Comparison of ENCODE assay signal across 11 mouse cellular contexts in the genomic region with DNA sequence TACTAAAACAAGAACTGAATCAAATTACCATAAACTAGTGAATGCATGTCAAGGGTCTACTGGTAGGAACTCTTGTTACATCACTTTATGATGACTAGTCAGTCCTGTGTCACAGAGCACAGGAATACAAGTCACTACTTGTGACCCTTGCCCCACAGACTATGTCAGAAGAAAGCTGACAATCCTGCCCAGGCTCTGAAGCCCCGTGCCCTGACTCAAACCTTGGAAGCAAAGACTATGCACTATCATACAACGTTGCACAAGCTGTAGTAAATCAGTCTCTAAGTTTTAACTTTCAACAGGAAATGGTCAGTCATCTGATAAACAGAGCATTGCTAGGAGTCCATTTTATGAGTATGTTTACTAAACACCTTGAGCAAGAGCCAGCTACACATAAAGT. TPM values are rescaled to one million over a fixed set of nuclear protein-coding genes. Genes with fewer than 3 reads are reported as not detected.
"Had no signal": no experiment of that assay in that cellular context is flagged by ENCODE, and none has a peak within 500 bp of the region (broad histone marks: within the 10 kb centered on the region; RNA-seq: fewer than 3 reads in every experiment).

No protein-coding gene starts in this region.

RNA-seq across cellular contexts. Expression of gene Foxe3, which starts 35.1 kb away (rescaled TPM):
- polyA plus RNA-seq: lung, adult 2 months; lung, embryonic 15.5 days; lung, postnatal 0 days; macrophage; midbrain, embryonic 13.5 days; neural tube, embryonic 12.5 days; neural tube, embryonic 14.5 days; spleen, adult 2 months; stomach, embryonic 15.5 days; stomach, postnatal 0 days; urinary bladder, adult 2 months had no signal

RNA-seq across cellular contexts. Expression of gene Foxd2, which starts 52.2 kb away (rescaled TPM):
- polyA plus RNA-seq: neural tube, embryonic 14.5 days; stomach, postnatal 0 days had no signal
